Mouse (Mus musculus) ES-E14 (cell line): ENCODE measurements around the gene Zfp36. TPM values are rescaled to one million over a fixed set of nuclear protein-coding genes. Genes with fewer than 3 reads are reported as not detected.

Source experiments
- DNase-seq: peaks from one replicate; pipeline ENCODE4 v3.0.0-alpha.2; 2013; ENCODE audit warnings: low read depth, low spot score
- H3K27ac ChIP-seq: 2 replicates; pipeline ENCODE4 v1.5.1; 2012; ENCODE audit warnings: low read depth, mild to moderate bottlenecking, low read length, moderate library complexity, mixed read lengths; ENCODE audit not compliant: poor library complexity, insufficient read depth, severe bottlenecking
- H3K36me3 ChIP-seq: 2 replicates; pipeline ENCODE4 v1.6.1; 2012; ENCODE audit warnings: mild to moderate bottlenecking, low read length, moderate library complexity, mixed read lengths; ENCODE audit not compliant: control insufficient read depth, poor library complexity, insufficient read depth, severe bottlenecking
- H3K4me1 ChIP-seq, 2 experiments: fragments of 150-350 bp in 1 of 2; sonication (generic) in 1 of 2; 2 replicates each; pipeline ENCODE4 v1.6.1; 2012; ENCODE audit warnings: low read length in 2 of 2, mild to moderate bottlenecking in 1 of 2, mixed read lengths in 1 of 2; ENCODE audit not compliant: control insufficient read depth in 2 of 2, insufficient read depth in 2 of 2, poor library complexity in 1 of 2
- H3K4me3 ChIP-seq, 2 experiments: fragments of 150-350 bp in 1 of 2; sonication (generic) in 1 of 2; 2 replicates each; pipeline ENCODE4 v1.5.1; 2012; ENCODE audit warnings: low read length in 2 of 2, low read depth in 1 of 2, mild to moderate bottlenecking in 1 of 2, mixed read lengths in 1 of 2; ENCODE audit not compliant: insufficient read depth in 1 of 2, poor library complexity in 1 of 2, severe bottlenecking in 1 of 2
- H3K9ac ChIP-seq: 2 replicates; pipeline ENCODE4 v1.6.1; 2012; ENCODE audit warnings: low read depth, mild to moderate bottlenecking, low read length, mixed read lengths; ENCODE audit not compliant: poor library complexity, insufficient read depth, severe bottlenecking
- H3K9me3 ChIP-seq: fragments of 150-350 bp; sonication (generic); 2 replicates; pipeline ENCODE4 v1.6.1; 2012; ENCODE audit warnings: low read depth, mild to moderate bottlenecking, low read length; ENCODE audit not compliant: control insufficient read depth, insufficient read depth
- CHD2 ChIP-seq: IDR thresholded peaks from 2 replicates; pipeline ENCODE4 v1.6.1; 2014; ENCODE audit warnings: mild to moderate bottlenecking, low read depth, low read length, inconsistent platforms
- HCFC1 ChIP-seq: IDR thresholded peaks from 2 replicates; pipeline ENCODE4 v1.6.1; 2012; ENCODE audit warnings: low read length, inconsistent platforms, borderline replicate concordance; ENCODE audit not compliant: insufficient read depth
- MAFK ChIP-seq: IDR thresholded peaks from 2 replicates; pipeline ENCODE4 v1.6.1; 2014; ENCODE audit warnings: mild to moderate bottlenecking, low read depth, low read length, inconsistent platforms; ENCODE audit not compliant: insufficient read depth
- ZC3H11A ChIP-seq: IDR thresholded peaks from 2 replicates; pipeline ENCODE4 v1.6.1; 2012; ENCODE audit warnings: low read depth, mild to moderate bottlenecking, inconsistent platforms, low read length, borderline replicate concordance
- ZNF384 ChIP-seq: IDR thresholded peaks from 2 replicates; pipeline ENCODE4 v1.6.1; 2012; ENCODE audit warnings: low read depth, low read length, inconsistent platforms
- in situ Hi-C, 2 experiments: fragments of 600-800 bp; cut with MboI; formaldehyde crosslinking; loops; one replicate each; pipeline ENCODE4 v1.15.1; 2025; ENCODE audit warnings: low sequenced_read_pairs in 2 of 2, inconsistent platforms in 1 of 2; ENCODE audit not compliant: unreplicated experiment in 2 of 2
- total RNA-seq: library from RNA; depleted of rRNA; stranded (reverse); fragments of 300-350 nt; gene quantifications from 2 replicates; pipeline ENCODE4 v1.2.3, GENCODE M21; 2012

Gene Zfp36
- total RNA-seq, 1 experiment, result 5.0 TPM

- Histone ChIP-seq H3K9me3 (no peaks in the 10 kb centered on the region), H3K9ac (no peak overlapping the region), H3K36me3 (peaks cover 13% of the 10 kb centered on the region), H3K27ac (no peak overlapping the region; the same call in 1 of the 2 replicates), H3K4me3 (no peak overlapping the region; a peak in 1 of 4 replicates), H3K4me1 (peaks cover 0 to 13% of the 10 kb centered on the region in 2 experiments; a peak in 2 of 4 replicates)
- no peak for TF ChIP-seq MAFK
- no peak for TF ChIP-seq HCFC1
- no peak for TF ChIP-seq ZC3H11A
- TF ChIP-seq CHD2, result no peak
- no peak for TF ChIP-seq ZNF384
- no peak for DNase-seq
- in situ Hi-C loops, result no loop called here
These were observed 5.4 kb downstream of the Zfp36 start for GRCm38 (mm10) chr7:28374647-28375046.

GRCm38 (mm10) chr7:28373891-28374495, 6.1 kb downstream of the Zfp36 start:
- Histone ChIP-seq H3K36me3 (peaks cover 13% of the 10 kb centered on the region), H3K9ac (peak overlapping the region; percentile 1; the same call in 1 of the 2 replicates), H3K9me3 (no peaks in the 10 kb centered on the region), H3K4me1 (peaks cover 0 to 13% of the 10 kb centered on the region in 2 experiments; a peak in 2 of 4 replicates), H3K4me3 (no peak overlapping the region), H3K27ac (no peak overlapping the region)
- in situ Hi-C loops, result no loop called here
- no peak for TF ChIP-seq HCFC1
- DNase-seq, result no peak

- in situ Hi-C loops, result no loop called here
- Histone ChIP-seq H3K36me3 (peaks cover 19% of the 10 kb centered on the region), H3K9me3 (no peaks in the 10 kb centered on the region), H3K4me3 (peak overlapping the region; percentile 66 to 73), H3K27ac (peak overlapping the region; percentile 78), H3K4me1 (peaks cover 0 to 13% of the 10 kb centered on the region in 2 experiments; a peak in 2 of 4 replicates), H3K9ac (peak overlapping the region; percentile 71; the same call in 1 of the 2 replicates)
- no peak for TF ChIP-seq CHD2
- TF ChIP-seq ZC3H11A, result peak; percentile 80
- peak; percentile 78 for TF ChIP-seq ZNF384
- TF ChIP-seq HCFC1, result no peak
- DNase-seq, result no peak
These were observed 6.9 kb downstream of the Zfp36 start for GRCm38 (mm10) chr7:28373131-28373581.

GRCm38 (mm10) chr7:28372251-28373108, 7.6 kb downstream of the Zfp36 start, which contains the start of gene Plekhg2:
Plekhg2 (minus strand) TSS chr7:28372599.
- H3K36me3 ChIP-seq, result peaks cover 18% of the 10 kb centered on the region
- peaks cover 0 to 12% of the 10 kb centered on the region in 2 experiments; a peak in 2 of 4 replicates for H3K4me1 ChIP-seq
- DNase-seq, result peak; percentile 99
- no peaks in the 10 kb centered on the region for H3K9me3 ChIP-seq
- H3K4me3 ChIP-seq, result peak within 1 kb of the TSS; percentile 83 to 87
- TF ChIP-seq ZNF384 (no peak), CHD2 (no peak; the same call in 1 of the 2 replicates), MAFK (peak; percentile 80), HCFC1 (peak; percentile 65), ZC3H11A (no peak)
- H3K27ac ChIP-seq, result peak within 1 kb of the TSS; percentile 78
- peak within 1 kb of the TSS; percentile 91 for H3K9ac ChIP-seq
- in situ Hi-C loops, result no loop called here
